Mouse (Mus musculus) neural tube, embryonic 10.5 days (tissue): ENCODE results near the gene Sertad2.
A peak's percentile ranks its signal among the peaks of the same experiment; 100 is the strongest.

Source experiments
- DNase-seq: peaks from one replicate; pipeline ENCODE4 v3.0.0-alpha.2; 2017; ENCODE audit warnings: low spot score; ENCODE audit errors: extremely low spot score

Sertad2 gene

DNA sequence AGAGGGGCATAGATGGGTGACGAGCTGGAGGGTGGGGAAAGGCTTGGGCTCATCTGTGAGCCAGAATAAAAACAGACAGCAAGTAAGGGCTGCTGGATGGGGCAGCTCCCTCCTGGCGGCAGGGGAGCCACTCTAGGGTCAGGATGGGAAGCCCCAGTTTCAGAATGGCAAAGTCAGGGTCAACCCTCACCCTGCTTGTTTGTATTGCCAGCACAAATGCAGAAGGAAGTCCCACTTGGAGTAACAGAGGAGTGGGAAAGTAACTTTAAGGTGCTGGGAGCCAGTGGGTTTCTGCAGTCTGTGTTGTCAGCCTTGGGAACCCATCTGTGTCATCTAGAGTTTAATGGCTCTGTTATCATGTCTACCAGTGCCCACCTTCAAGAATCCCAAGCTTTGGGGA lies 136.3 kb downstream of the Sertad2 start:
- no peak for DNase-seq

DNA sequence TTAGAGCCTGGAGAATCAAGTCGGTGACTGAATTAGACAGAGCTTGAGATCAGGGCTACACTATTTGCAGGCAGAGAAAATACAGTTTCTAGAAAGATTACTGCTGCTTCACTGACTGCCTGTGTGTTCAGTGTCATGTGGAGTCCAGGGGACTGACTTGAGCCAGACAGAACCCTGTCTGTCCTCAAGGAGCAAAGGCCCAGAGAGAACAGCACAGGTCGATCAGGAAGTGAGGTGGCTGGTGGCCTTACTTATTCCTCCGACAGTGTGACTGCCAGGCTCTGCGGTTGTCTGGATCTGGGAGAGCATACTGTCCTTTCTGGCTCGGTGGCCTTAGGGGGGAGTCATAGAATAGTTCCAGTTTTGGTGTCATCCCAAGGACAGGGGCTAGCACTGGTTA lies 137.7 kb downstream of the Sertad2 start:
- DNase-seq: no peak

GRCm38 (mm10) chr11:20681679-20682078 lies 138.6 kb downstream of the Sertad2 start:
- no peak for DNase-seq

- DNase-seq: peak; percentile 76
Observed at GRCm38 (mm10) chr11:20691000-20691399, 147.9 kb downstream of the Sertad2 start.
